Mouse (Mus musculus) hindbrain, postnatal 0 days (tissue): ENCODE results near the gene Abraxas2. TPM values are rescaled to one million over a fixed set of nuclear protein-coding genes. Genes with fewer than 3 reads are reported as not detected.

Experiments
- ATAC-seq: fragments of 200-750 bp; cut with Nextera tagmentation; 2 replicates; pipeline ENCODE4 v1.8.0; 2017; ENCODE audit warnings: mild to moderate bottlenecking, moderate TSS enrichment, moderate library complexity
- DNase-seq: peaks from one replicate; pipeline ENCODE4 v3.0.0-alpha.2; 2015; ENCODE audit warnings: low spot score
- H3K27ac ChIP-seq: fragments of 300-500 bp; sonication (generic); 2 replicates; pipeline ENCODE4 v1.5.1; 2014; ENCODE audit warnings: mild to moderate bottlenecking
- H3K27me3 ChIP-seq: fragments of 300-500 bp; sonication (generic); 2 replicates; pipeline ENCODE4 v1.6.1; 2014; ENCODE audit warnings: low read length, mixed read lengths; ENCODE audit not compliant: insufficient read depth
- H3K36me3 ChIP-seq: fragments of 300-500 bp; sonication (generic); 2 replicates; pipeline ENCODE4 v1.6.1; 2014; ENCODE audit warnings: low read length, mixed read lengths; ENCODE audit not compliant: insufficient read depth
- H3K4me1 ChIP-seq: fragments of 300-500 bp; sonication (generic); 2 replicates; pipeline ENCODE4 v1.6.1; 2014; ENCODE audit warnings: antibody characterized with exemption, low read length, mixed read lengths; ENCODE audit not compliant: insufficient read depth
- H3K4me2 ChIP-seq: fragments of 300-500 bp; sonication (generic); 2 replicates; pipeline ENCODE4 v1.6.1; 2014; ENCODE audit warnings: low read depth, mild to moderate bottlenecking, low read length, moderate library complexity, mixed read lengths
- H3K4me3 ChIP-seq: fragments of 300-500 bp; sonication (generic); 2 replicates; pipeline ENCODE4 v1.5.1; 2014; ENCODE audit warnings: low read length
- H3K9ac ChIP-seq: fragments of 300-500 bp; sonication (generic); replicated peaks from 2 replicates; pipeline ENCODE4 v1.6.1; 2014; ENCODE audit warnings: mild to moderate bottlenecking, low read length, moderate library complexity, mixed read lengths
- H3K9me3 ChIP-seq: fragments of 300-500 bp; sonication (generic); 2 replicates; pipeline ENCODE4 v1.6.1; 2016; ENCODE audit warnings: low read length, mixed read lengths
- CTCF ChIP-seq: IDR thresholded peaks from 2 replicates; pipeline ENCODE4 v1.5.1; 2016; ENCODE audit warnings: antibody characterized with exemption, control low read depth, low read depth
- WGBS: fragments of 180-500 bp; shearing (Covaris S2); extraction: QIAGEN DNeasy Blood & Tissue Kit; methylation state at CpG from one replicate; pipeline ENCODE4 v1.1.7; 2014; 5-methylcytosine and 5-hydroxymethylcytosine counted together
- polyA plus RNA-seq: library from polyadenylated mRNA; unstranded; fragments of >200 nt; fragmentation: Nextera tagmentation; extraction: Ambion mirVana; gene quantifications from 2 replicates; pipeline ENCODE4 v1.2.1, GENCODE M21; 2015
- total RNA-seq: library from RNA; depleted of rRNA; stranded (reverse); fragments of >200 nt; gene quantifications from 2 replicates; pipeline ENCODE4 v1.2.3, GENCODE M21; 2014

The Abraxas2 gene
- total and polyA plus RNA-seq, 2 experiments from 2014 or later, result 22.2 to 33.1 TPM

- Histone ChIP-seq H3K9me3 (no peaks in the 10 kb centered on the region), H3K27me3 (no peaks in the 10 kb centered on the region), H3K4me3 (peak overlapping the region; percentile 75), H3K9ac (peak overlapping the region; percentile 65), H3K4me1 (peaks cover 16% of the 10 kb centered on the region), H3K4me2 (peak overlapping the region; percentile 85), H3K36me3 (no peaks in the 10 kb centered on the region), H3K27ac (peak overlapping the region; percentile 90)
- no peak for TF ChIP-seq CTCF
- DNase-seq (peak; percentile 61), ATAC-seq (peak; percentile 22; the same call in 1 of the 2 replicates)
- under 1% methylated on average over 59 of the region's 59 CpGs for WGBS
Measured at GRCm38 (mm10) chr7:132812619-132813415, 46.2 kb upstream of the Abraxas2 start.

GRCm38 (mm10) chr7:132813416-132814088, 45.5 kb upstream of the Abraxas2 start, which contains the start of gene Fam53b:
Gene Fam53b, minus strand, starts transcription at chr7:132813886.
- Histone ChIP-seq H3K27ac (peak within 1 kb of the TSS; percentile 90), H3K9me3 (no peaks in the 10 kb centered on the region), H3K9ac (peak within 1 kb of the TSS; percentile 65), H3K36me3 (no peaks in the 10 kb centered on the region), H3K27me3 (no peaks in the 10 kb centered on the region), H3K4me2 (peak within 1 kb of the TSS; percentile 85), H3K4me3 (peak within 1 kb of the TSS; percentile 75), H3K4me1 (peaks cover 12% of the 10 kb centered on the region)
- DNase-seq, result peak; percentile 84
- no peak for TF ChIP-seq CTCF
- under 1% methylated on average over 71 of the region's 85 CpGs for WGBS
- ATAC-seq, result peak; percentile 73

DNA sequence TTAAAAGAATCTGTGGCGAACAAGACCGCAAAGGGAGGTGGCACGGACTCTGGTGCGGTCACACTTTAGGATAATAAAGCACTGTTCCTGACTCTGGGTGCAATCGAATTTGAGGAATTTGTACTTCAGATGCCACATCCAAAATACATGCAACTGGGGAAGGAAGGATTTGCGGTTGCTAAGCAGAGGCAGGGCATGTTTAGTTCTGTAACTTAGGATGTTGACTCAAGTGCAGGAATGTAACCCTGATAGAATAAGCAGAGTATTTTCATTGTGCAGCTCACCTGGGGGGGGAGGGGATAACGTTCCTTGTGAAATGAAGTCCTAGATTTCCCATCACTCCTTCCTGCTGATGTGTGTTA, 45.0 kb upstream of the Abraxas2 start:
- peak overlapping the region; percentile 85 for H3K4me2 ChIP-seq
- H3K27ac ChIP-seq, result peak overlapping the region; percentile 90
- TF ChIP-seq CTCF, result peak; percentile 16; the same call in 1 of the 2 replicates
- no peaks in the 10 kb centered on the region for H3K27me3 ChIP-seq
- H3K9ac ChIP-seq, result peak overlapping the region; percentile 65
- H3K4me1 ChIP-seq, result peaks cover 7% of the 10 kb centered on the region; the same call in 1 of the 2 replicates
- WGBS, result 3% methylated on average over 7 of the region's 7 CpGs
- DNase-seq (no peak), ATAC-seq (no peak)
- H3K36me3 ChIP-seq, result no peaks in the 10 kb centered on the region
- H3K9me3 ChIP-seq, result no peaks in the 10 kb centered on the region
- peak overlapping the region; percentile 75 for H3K4me3 ChIP-seq

DNA sequence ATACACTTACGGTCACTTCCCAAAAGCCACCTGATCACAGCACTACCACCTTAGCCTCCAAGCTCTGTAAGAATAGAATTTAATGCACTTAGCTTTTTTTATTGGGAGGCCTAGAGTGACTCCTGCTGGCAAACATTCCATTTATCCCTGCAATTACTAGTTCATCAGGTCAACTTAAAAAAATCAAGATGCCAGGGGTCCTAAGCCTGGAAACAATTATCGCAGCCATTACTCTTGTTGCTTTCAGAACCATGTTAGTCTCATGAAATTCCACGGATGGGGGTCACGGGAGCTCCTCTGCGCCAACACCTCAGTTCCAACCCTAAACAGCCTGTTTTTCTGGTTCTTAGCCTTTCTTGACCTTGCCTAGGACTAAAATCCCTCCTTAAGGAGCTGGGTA, 43.9 kb upstream of the Abraxas2 start:
- no peak for ATAC-seq
- WGBS, result 82% methylated on average over 5 of the region's 5 CpGs
- peak; percentile 15; the same call in 1 of the 2 replicates for TF ChIP-seq CTCF
- no peak for DNase-seq
- H3K27ac ChIP-seq, result no peak overlapping the region
- H3K9ac ChIP-seq, result no peak overlapping the region
- no peaks in the 10 kb centered on the region for H3K27me3 ChIP-seq
- no peak overlapping the region for H3K4me2 ChIP-seq
- no peaks in the 10 kb centered on the region for H3K36me3 ChIP-seq
- H3K4me1 ChIP-seq, result 0 out of 2 replicates have a peak, but pooled peaks cover 3% of the 10 kb centered on the region
- H3K4me3 ChIP-seq, result no peak overlapping the region
- no peaks in the 10 kb centered on the region for H3K9me3 ChIP-seq

GRCm38 (mm10) chr7:132816528-132816927, 42.5 kb upstream of the Abraxas2 start:
- no peak for TF ChIP-seq CTCF

DNA sequence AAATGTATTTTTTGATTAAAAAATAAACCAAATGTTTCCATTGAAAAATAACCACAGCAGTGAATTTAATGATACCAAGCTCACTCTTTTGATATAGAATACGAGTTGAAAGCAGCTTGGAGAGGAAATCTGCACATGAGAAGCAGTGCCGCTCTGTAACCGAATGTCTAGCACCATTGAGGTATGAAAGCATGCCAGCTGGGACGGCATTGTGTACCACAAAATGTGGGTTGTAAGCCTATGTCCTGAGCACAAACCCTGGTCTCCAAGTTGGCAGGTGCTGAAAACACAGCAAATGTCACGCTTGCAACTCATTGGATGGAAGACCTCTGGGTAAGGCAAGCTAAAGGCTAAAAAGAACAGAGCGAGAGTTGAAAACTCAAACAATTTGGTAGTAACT, 42.0 kb upstream of the Abraxas2 start:
- Histone ChIP-seq H3K27me3 (no peaks in the 10 kb centered on the region), H3K27ac (no peak overlapping the region), H3K4me3 (no peak overlapping the region), H3K4me2 (no peak overlapping the region), H3K4me1 (0 out of 2 replicates have a peak, but pooled peaks cover 3% of the 10 kb centered on the region), H3K9ac (no peak overlapping the region), H3K9me3 (no peaks in the 10 kb centered on the region), H3K36me3 (no peaks in the 10 kb centered on the region)
- ATAC-seq (no peak), DNase-seq (no peak)
- WGBS, result 67% methylated on average over 6 of the region's 6 CpGs
- no peak for TF ChIP-seq CTCF

More at GRCm38 (mm10) chr7:132816528-132816927, 42.5 kb upstream of the Abraxas2 start:
- Histone ChIP-seq H3K4me3 (no peak overlapping the region), H3K9me3 (no peaks in the 10 kb centered on the region), H3K4me1 (0 out of 2 replicates have a peak, but pooled peaks cover 3% of the 10 kb centered on the region), H3K9ac (no peak overlapping the region), H3K27me3 (no peaks in the 10 kb centered on the region), H3K27ac (no peak overlapping the region), H3K36me3 (no peaks in the 10 kb centered on the region), H3K4me2 (no peak overlapping the region)
- ATAC-seq (no peak), DNase-seq (no peak)
- WGBS, result 65% methylated on average over 2 of the region's 2 CpGs
